Mouse (Mus musculus) neural tube, embryonic 12.5 days (tissue): Measurements from ENCODE around the gene Zranb3. TPM values are rescaled to one million over a fixed set of nuclear protein-coding genes. Genes with fewer than 3 reads are reported as not detected.
A peak's percentile ranks its signal among the peaks of the same experiment; 100 is the strongest.
"Not testable (repeated sequence)": the region's sequence is repeated elsewhere in the genome, so short reads cannot be mapped to it uniquely, and the experiment has no call there.

Source experiments
- ATAC-seq: fragments of 200-750 bp; cut with Nextera tagmentation; 2 replicates; pipeline ENCODE4 v1.8.0; 2017; ENCODE audit warnings: low read depth, mild to moderate bottlenecking, moderate TSS enrichment, moderate library complexity; ENCODE audit not compliant: low FRiP score
- H3K27ac ChIP-seq: fragments of 300-500 bp; sonication (generic); 2 replicates; pipeline ENCODE4 v1.5.1; 2016
- H3K27me3 ChIP-seq: fragments of 300-500 bp; sonication (generic); replicated peaks from 2 replicates; pipeline ENCODE4 v1.6.1; 2016; ENCODE audit warnings: mild to moderate bottlenecking
- H3K36me3 ChIP-seq: fragments of 300-500 bp; sonication (generic); 2 replicates; pipeline ENCODE4 v1.6.1; 2016; ENCODE audit warnings: mild to moderate bottlenecking
- H3K4me1 ChIP-seq: fragments of 300-500 bp; sonication (generic); 2 replicates; pipeline ENCODE4 v1.6.1; 2016
- H3K4me2 ChIP-seq: fragments of 300-500 bp; sonication (generic); replicated peaks from 2 replicates; pipeline ENCODE4 v1.6.1; 2016; ENCODE audit warnings: mild to moderate bottlenecking
- H3K4me3 ChIP-seq: fragments of 300-500 bp; sonication (generic); 2 replicates; pipeline ENCODE4 v1.5.1; 2016
- H3K9ac ChIP-seq: fragments of 300-500 bp; sonication (generic); 2 replicates; pipeline ENCODE4 v1.6.1; 2016; ENCODE audit warnings: mild to moderate bottlenecking
- H3K9me3 ChIP-seq: fragments of 300-500 bp; sonication (generic); 2 replicates; pipeline ENCODE4 v1.6.1; 2016; ENCODE audit warnings: mild to moderate bottlenecking
- WGBS: fragments of 180-500 bp; shearing (Covaris S2); methylation state at CpG from one replicate; pipeline ENCODE4 v1.1.7; 2016; 5-methylcytosine and 5-hydroxymethylcytosine counted together
- polyA plus RNA-seq: library from polyadenylated mRNA; unstranded; fragments of >200 nt; fragmentation: Nextera tagmentation; extraction: Ambion mirVana; gene quantifications from 2 replicates; pipeline ENCODE4 v1.2.1, GENCODE M21; 2016

Gene Zranb3
- polyA plus RNA-seq, result 8.2 and 8.4 TPM in 2 replicates

GRCm38 (mm10) chr1:128102641-128103461, at the start of gene Zranb3, which contains the start of gene R3hdm1:
Gene Zranb3, minus strand, starts transcription at chr1:128103047.
Gene R3hdm1, plus strand, starts transcription at chr1:128103301.
- no peaks in the 10 kb centered on the region for H3K27me3 ChIP-seq
- H3K4me1 ChIP-seq, result peaks cover 6% of the 10 kb centered on the region
- peak within 1 kb of the TSS; percentile 90 for H3K4me3 ChIP-seq
- under 1% methylated on average over 43 of the region's 43 CpGs for WGBS
- H3K4me2 ChIP-seq, result peak within 1 kb of the TSS; percentile 76
- no peaks in the 10 kb centered on the region for H3K36me3 ChIP-seq
- H3K27ac ChIP-seq, result peak within 1 kb of the TSS; percentile 89
- peak within 1 kb of the TSS; percentile 89 for H3K9ac ChIP-seq
- ATAC-seq, result peak; percentile 98
- H3K9me3 ChIP-seq, result no peaks in the 10 kb centered on the region

GRCm38 (mm10) chr1:128141737-128142136, 38.9 kb upstream of the Zranb3 start:
- no peak overlapping the region for H3K27ac ChIP-seq
- H3K4me3 ChIP-seq, result no peak overlapping the region
- no peak overlapping the region for H3K9ac ChIP-seq
- no peak overlapping the region for H3K4me2 ChIP-seq
- no peaks in the 10 kb centered on the region for H3K36me3 ChIP-seq
- no peak for ATAC-seq
- H3K27me3 ChIP-seq, result no peaks in the 10 kb centered on the region
- no peaks in the 10 kb centered on the region for H3K9me3 ChIP-seq
- no peaks in the 10 kb centered on the region for H3K4me1 ChIP-seq

GRCm38 (mm10) chr1:128141039-128141438, 38.2 kb upstream of the Zranb3 start:
- Histone ChIP-seq H3K27me3 (no peaks in the 10 kb centered on the region), H3K27ac (no peak overlapping the region), H3K9me3 (no peaks in the 10 kb centered on the region), H3K4me1 (no peaks in the 10 kb centered on the region), H3K4me3 (no peak overlapping the region), H3K36me3 (no peaks in the 10 kb centered on the region), H3K9ac (no peak overlapping the region), H3K4me2 (no peak overlapping the region)
- no peak for ATAC-seq

- not testable (repeated sequence) for ATAC-seq, H3K9me3 ChIP-seq, H3K4me2 ChIP-seq, H3K27ac ChIP-seq, H3K9ac ChIP-seq, H3K4me1 ChIP-seq, H3K27me3 ChIP-seq, H3K36me3 ChIP-seq, H3K4me3 ChIP-seq
These were observed 33.4 kb upstream of the Zranb3 start for GRCm38 (mm10) chr1:128136222-128136621.

GRCm38 (mm10) chr1:128120913-128121627, 18.2 kb upstream of the Zranb3 start:
- ATAC-seq, result no peak

GRCm38 (mm10) chr1:128103520-128104088, 757 bp upstream of the Zranb3 start:
- no peaks in the 10 kb centered on the region for H3K9me3 ChIP-seq
- peak overlapping the region; percentile 89 for H3K27ac ChIP-seq
- H3K27me3 ChIP-seq, result no peaks in the 10 kb centered on the region
- H3K36me3 ChIP-seq, result no peaks in the 10 kb centered on the region
- peak overlapping the region; percentile 76 for H3K4me2 ChIP-seq
- peak overlapping the region; percentile 90 for H3K4me3 ChIP-seq
- peaks cover 6% of the 10 kb centered on the region for H3K4me1 ChIP-seq
- peak overlapping the region; percentile 89 for H3K9ac ChIP-seq
- ATAC-seq, result peak; percentile 67
- under 1% methylated on average over 42 of the region's 47 CpGs for WGBS

More at GRCm38 (mm10) chr1:128120913-128121627, 18.2 kb upstream of the Zranb3 start:
- Histone ChIP-seq H3K4me2 (no peak overlapping the region), H3K27ac (no peak overlapping the region), H3K9ac (no peak overlapping the region), H3K9me3 (peaks cover 4% of the 10 kb centered on the region; the same call in 1 of the 2 replicates), H3K4me1 (no peaks in the 10 kb centered on the region), H3K36me3 (no peaks in the 10 kb centered on the region), H3K27me3 (no peaks in the 10 kb centered on the region), H3K4me3 (no peak overlapping the region)
- 94% methylated on average over 4 of the region's 4 CpGs for WGBS

GRCm38 (mm10) chr1:128102251-128102640, 601 bp downstream of the Zranb3 start:
- under 1% methylated on average over 15 of the region's 15 CpGs for WGBS
- no peaks in the 10 kb centered on the region for H3K27me3 ChIP-seq
- no peak overlapping the region for H3K27ac ChIP-seq
- no peaks in the 10 kb centered on the region for H3K9me3 ChIP-seq
- H3K9ac ChIP-seq, result peak overlapping the region; percentile 21
- H3K4me2 ChIP-seq, result peak overlapping the region; percentile 65
- no peaks in the 10 kb centered on the region for H3K36me3 ChIP-seq
- peaks cover 6% of the 10 kb centered on the region for H3K4me1 ChIP-seq
- ATAC-seq, result peak; percentile 14
- H3K4me3 ChIP-seq, result peak overlapping the region; percentile 49

- Histone ChIP-seq H3K27me3 (no peaks in the 10 kb centered on the region), H3K9ac (no peak overlapping the region), H3K36me3 (no peaks in the 10 kb centered on the region), H3K9me3 (no peaks in the 10 kb centered on the region), H3K4me1 (no peaks in the 10 kb centered on the region), H3K4me3 (no peak overlapping the region), H3K27ac (no peak overlapping the region), H3K4me2 (no peak overlapping the region)
- no peak for ATAC-seq
- WGBS, result 97% methylated on average over 1 of the region's 1 CpGs
These were observed 4.5 kb downstream of the Zranb3 start for GRCm38 (mm10) chr1:128098309-128098708.

- no peaks in the 10 kb centered on the region for H3K4me1 ChIP-seq
- H3K36me3 ChIP-seq, result peaks cover 9% of the 10 kb centered on the region
- no peaks in the 10 kb centered on the region for H3K9me3 ChIP-seq
- no peak overlapping the region for H3K27ac ChIP-seq
- no peaks in the 10 kb centered on the region for H3K27me3 ChIP-seq
- no peak for ATAC-seq
- no peak overlapping the region for H3K4me3 ChIP-seq
- 79% methylated on average over 2 of the region's 2 CpGs for WGBS
- H3K9ac ChIP-seq, result no peak overlapping the region
- no peak overlapping the region for H3K4me2 ChIP-seq
These were observed 8.2 kb downstream of the Zranb3 start for GRCm38 (mm10) chr1:128094686-128095085.

- Histone ChIP-seq H3K9ac (no peak overlapping the region), H3K9me3 (no peaks in the 10 kb centered on the region), H3K4me3 (no peak overlapping the region), H3K27ac (no peak overlapping the region), H3K27me3 (no peaks in the 10 kb centered on the region), H3K4me2 (no peak overlapping the region), H3K4me1 (no peaks in the 10 kb centered on the region), H3K36me3 (no peaks in the 10 kb centered on the region)
- no peak for ATAC-seq
- 83% methylated on average over 7 of the region's 7 CpGs for WGBS
These were observed 20.0 kb downstream of the Zranb3 start for GRCm38 (mm10) chr1:128082800-128083199.

GRCm38 (mm10) chr1:128081873-128082272, 21.0 kb downstream of the Zranb3 start:
- no peak overlapping the region for H3K4me3 ChIP-seq
- ATAC-seq, result no peak
- no peaks in the 10 kb centered on the region for H3K4me1 ChIP-seq
- H3K27ac ChIP-seq, result no peak overlapping the region
- no peak overlapping the region for H3K4me2 ChIP-seq
- no peaks in the 10 kb centered on the region for H3K36me3 ChIP-seq
- 94% methylated on average over 7 of the region's 7 CpGs for WGBS
- no peaks in the 10 kb centered on the region for H3K9me3 ChIP-seq
- no peak overlapping the region for H3K9ac ChIP-seq
- no peaks in the 10 kb centered on the region for H3K27me3 ChIP-seq

GRCm38 (mm10) chr1:128080936-128081696, 21.7 kb downstream of the Zranb3 start:
- 85% methylated on average over 5 of the region's 5 CpGs for WGBS
- Histone ChIP-seq H3K27me3 (no peaks in the 10 kb centered on the region), H3K9ac (no peak overlapping the region), H3K27ac (no peak overlapping the region), H3K4me3 (no peak overlapping the region), H3K9me3 (no peaks in the 10 kb centered on the region), H3K36me3 (no peaks in the 10 kb centered on the region), H3K4me1 (no peaks in the 10 kb centered on the region), H3K4me2 (no peak overlapping the region)
- ATAC-seq, result no peak
